Mouse (Mus musculus) thymus, adult 2 months (tissue): ENCODE results near the gene Hpd.

Source experiments
- CTCF ChIP-seq: fragments of 200-500 bp; IDR thresholded peaks from 2 replicates; pipeline ENCODE4 v1.5.1; 2012; ENCODE audit warnings: mild to moderate bottlenecking, control low read depth, low read length, moderate library complexity, borderline replicate concordance; ENCODE audit not compliant: control insufficient read depth, poor library complexity, insufficient read depth; ENCODE audit errors: extremely low read depth
- POLR2A ChIP-seq: fragments of 200-500 bp; IDR thresholded peaks from 2 replicates; pipeline ENCODE4 v1.6.1; 2012; ENCODE audit warnings: mild to moderate bottlenecking, low read length, control low read depth, moderate library complexity; ENCODE audit not compliant: control insufficient read depth, poor library complexity, insufficient read depth; ENCODE audit errors: extremely low read depth

GRCm38 (mm10) chr5:123129170-123129757, 53.3 kb downstream of the Hpd start:
- TF ChIP-seq CTCF (no peak), POLR2A (no peak)
